Mouse (Mus musculus): ENCODE measurements around the gene Sdf2. TPM values are rescaled to one million over a fixed set of nuclear protein-coding genes. Genes with fewer than 3 reads are reported as not detected.

Sdf2 gene
- polyA plus RNA-seq (2014; fragmentation: Nextera tagmentation; extraction: Ambion mirVana), result 93.1 and 103 TPM in 2 replicates

GRCm38 (mm10) chr11:78245627-78246317, at the start of gene Sdf2, which contains the start of gene Supt6:
TSS of gene Sdf2 (plus strand) at chr11:78245746.
TSS of gene Supt6 (minus strand) at chr11:78245987.
- Histone ChIP-seq H3K27me3 (replicated peaks; ENCODE audit: control insufficient read depth, insufficient read depth, low read length) (no peaks in the 10 kb centered on the region), H3K4me1 (ENCODE audit: control insufficient read depth, insufficient read depth, low read length) (peaks cover 21% of the 10 kb centered on the region), H3K36me3 (ENCODE audit: control insufficient read depth, insufficient read depth, low read length) (peaks cover 11% of the 10 kb centered on the region), H3K27ac (replicated peaks; ENCODE audit: low read depth, low read length) (peak within 1 kb of the TSS; percentile 96), H3K9me3 (ENCODE audit: control insufficient read depth, low read length) (no peaks in the 10 kb centered on the region), H3K4me2 (ENCODE audit: low read depth, low read length) (peak within 1 kb of the TSS; percentile 82), H3K4me3 (ENCODE audit: low read depth, low read length) (peak within 1 kb of the TSS; percentile 85), H3K9ac (ENCODE audit: low read depth, low read length) (peak within 1 kb of the TSS; percentile 96)
- WGBS, result under 1% methylated on average over 42 of the region's 50 CpGs
- peak; percentile 93 for ATAC-seq (ENCODE audit: low read depth)
- peak; percentile 94 for DNase-seq (ENCODE audit: low spot score)

- H3K4me2 ChIP-seq (ENCODE audit: low read depth, low read length), result no peak overlapping the region
- no peak for DNase-seq (ENCODE audit: low spot score)
- peaks cover 36% of the 10 kb centered on the region for H3K36me3 ChIP-seq (ENCODE audit: control insufficient read depth, insufficient read depth, low read length)
- H3K4me1 ChIP-seq (ENCODE audit: control insufficient read depth, insufficient read depth, low read length), result no peaks in the 10 kb centered on the region
- H3K4me3 ChIP-seq (ENCODE audit: low read depth, low read length), result no peak overlapping the region
- H3K27ac ChIP-seq (replicated peaks; ENCODE audit: low read depth, low read length), result no peak overlapping the region
- no peaks in the 10 kb centered on the region for H3K27me3 ChIP-seq (replicated peaks; ENCODE audit: control insufficient read depth, insufficient read depth, low read length)
- H3K9me3 ChIP-seq (ENCODE audit: control insufficient read depth, low read length), result no peaks in the 10 kb centered on the region
- WGBS, result 91% methylated on average over 3 of the region's 3 CpGs
- ATAC-seq (ENCODE audit: low read depth), result no peak
- H3K9ac ChIP-seq (ENCODE audit: low read depth, low read length), result no peak overlapping the region
These were observed 43.2 kb upstream of the Sdf2 start for GRCm38 (mm10) chr11:78202372-78202771.

- Histone ChIP-seq H3K27me3 (replicated peaks; ENCODE audit: control insufficient read depth, insufficient read depth, low read length) (no peaks in the 10 kb centered on the region), H3K9me3 (ENCODE audit: control insufficient read depth, low read length) (no peaks in the 10 kb centered on the region), H3K4me2 (ENCODE audit: low read depth, low read length) (no peak overlapping the region), H3K27ac (replicated peaks; ENCODE audit: low read depth, low read length) (no peak overlapping the region), H3K36me3 (ENCODE audit: control insufficient read depth, insufficient read depth, low read length) (peaks cover 55% of the 10 kb centered on the region), H3K9ac (ENCODE audit: low read depth, low read length) (no peak overlapping the region), H3K4me1 (ENCODE audit: control insufficient read depth, insufficient read depth, low read length) (no peaks in the 10 kb centered on the region), H3K4me3 (ENCODE audit: low read depth, low read length) (no peak overlapping the region)
- WGBS, result 87% methylated on average over 6 of the region's 6 CpGs
- no peak for ATAC-seq (ENCODE audit: low read depth)
- no peak for DNase-seq (ENCODE audit: low spot score)
These were observed 41.3 kb upstream of the Sdf2 start for GRCm38 (mm10) chr11:78204287-78204686.

GRCm38 (mm10) chr11:78205361-78206206, 40.0 kb upstream of the Sdf2 start:
- Histone ChIP-seq H3K4me1 (ENCODE audit: control insufficient read depth, insufficient read depth, low read length) (no peaks in the 10 kb centered on the region), H3K9me3 (ENCODE audit: control insufficient read depth, low read length) (no peaks in the 10 kb centered on the region), H3K36me3 (ENCODE audit: control insufficient read depth, insufficient read depth, low read length) (peaks cover 68% of the 10 kb centered on the region), H3K27me3 (replicated peaks; ENCODE audit: control insufficient read depth, insufficient read depth, low read length) (no peaks in the 10 kb centered on the region), H3K9ac (ENCODE audit: low read depth, low read length) (no peak overlapping the region), H3K27ac (replicated peaks; ENCODE audit: low read depth, low read length) (no peak overlapping the region), H3K4me3 (ENCODE audit: low read depth, low read length) (no peak overlapping the region), H3K4me2 (ENCODE audit: low read depth, low read length) (no peak overlapping the region)
- DNase-seq (ENCODE audit: low spot score) (no peak), ATAC-seq (ENCODE audit: low read depth) (no peak)
- WGBS, result 82% methylated on average over 13 of the region's 13 CpGs

GRCm38 (mm10) chr11:78207190-78207589, 38.4 kb upstream of the Sdf2 start:
- H3K36me3 ChIP-seq (ENCODE audit: control insufficient read depth, insufficient read depth, low read length), result peaks cover 84% of the 10 kb centered on the region
- WGBS, result 84% methylated on average over 7 of the region's 7 CpGs
- no peak overlapping the region for H3K9ac ChIP-seq (ENCODE audit: low read depth, low read length)
- H3K27ac ChIP-seq (replicated peaks; ENCODE audit: low read depth, low read length), result no peak overlapping the region
- no peaks in the 10 kb centered on the region for H3K4me1 ChIP-seq (ENCODE audit: control insufficient read depth, insufficient read depth, low read length)
- no peak overlapping the region for H3K4me3 ChIP-seq (ENCODE audit: low read depth, low read length)
- no peaks in the 10 kb centered on the region for H3K27me3 ChIP-seq (replicated peaks; ENCODE audit: control insufficient read depth, insufficient read depth, low read length)
- H3K9me3 ChIP-seq (ENCODE audit: control insufficient read depth, low read length), result no peaks in the 10 kb centered on the region
- ATAC-seq (ENCODE audit: low read depth) (no peak), DNase-seq (ENCODE audit: low spot score) (no peak)
- no peak overlapping the region for H3K4me2 ChIP-seq (ENCODE audit: low read depth, low read length)

GRCm38 (mm10) chr11:78209886-78210285, 35.7 kb upstream of the Sdf2 start:
- H3K9me3 ChIP-seq (ENCODE audit: control insufficient read depth, low read length), result no peaks in the 10 kb centered on the region
- DNase-seq (ENCODE audit: low spot score), result no peak
- H3K4me1 ChIP-seq (ENCODE audit: control insufficient read depth, insufficient read depth, low read length), result no peaks in the 10 kb centered on the region
- WGBS, result 92% methylated on average over 6 of the region's 6 CpGs
- ATAC-seq (ENCODE audit: low read depth), result no peak
- H3K4me3 ChIP-seq (ENCODE audit: low read depth, low read length), result no peak overlapping the region
- no peaks in the 10 kb centered on the region for H3K27me3 ChIP-seq (replicated peaks; ENCODE audit: control insufficient read depth, insufficient read depth, low read length)
- H3K9ac ChIP-seq (ENCODE audit: low read depth, low read length), result no peak overlapping the region
- H3K4me2 ChIP-seq (ENCODE audit: low read depth, low read length), result no peak overlapping the region
- peaks cover 99% of the 10 kb centered on the region for H3K36me3 ChIP-seq (ENCODE audit: control insufficient read depth, insufficient read depth, low read length)
- H3K27ac ChIP-seq (replicated peaks; ENCODE audit: low read depth, low read length), result no peak overlapping the region

- Histone ChIP-seq H3K9me3 (ENCODE audit: control insufficient read depth, low read length) (no peaks in the 10 kb centered on the region), H3K4me3 (ENCODE audit: low read depth, low read length) (no peak overlapping the region), H3K36me3 (ENCODE audit: control insufficient read depth, insufficient read depth, low read length) (peaks cover 99% of the 10 kb centered on the region), H3K4me1 (ENCODE audit: control insufficient read depth, insufficient read depth, low read length) (no peaks in the 10 kb centered on the region), H3K27ac (replicated peaks; ENCODE audit: low read depth, low read length) (no peak overlapping the region), H3K9ac (ENCODE audit: low read depth, low read length) (no peak overlapping the region), H3K4me2 (ENCODE audit: low read depth, low read length) (no peak overlapping the region), H3K27me3 (replicated peaks; ENCODE audit: control insufficient read depth, insufficient read depth, low read length) (no peaks in the 10 kb centered on the region)
- no peak for DNase-seq (ENCODE audit: low spot score)
- ATAC-seq (ENCODE audit: low read depth), result no peak
- 68% methylated on average over 7 of the region's 7 CpGs for WGBS
These were observed 34.9 kb upstream of the Sdf2 start for GRCm38 (mm10) chr11:78210615-78211014.

- Histone ChIP-seq H3K4me3 (ENCODE audit: low read depth, low read length) (no peak overlapping the region), H3K36me3 (ENCODE audit: control insufficient read depth, insufficient read depth, low read length) (peaks cover 99% of the 10 kb centered on the region), H3K27me3 (replicated peaks; ENCODE audit: control insufficient read depth, insufficient read depth, low read length) (no peaks in the 10 kb centered on the region), H3K9ac (ENCODE audit: low read depth, low read length) (no peak overlapping the region), H3K4me2 (ENCODE audit: low read depth, low read length) (no peak overlapping the region), H3K4me1 (ENCODE audit: control insufficient read depth, insufficient read depth, low read length) (no peaks in the 10 kb centered on the region), H3K9me3 (ENCODE audit: control insufficient read depth, low read length) (no peaks in the 10 kb centered on the region), H3K27ac (replicated peaks; ENCODE audit: low read depth, low read length) (no peak overlapping the region)
- DNase-seq (ENCODE audit: low spot score) (no peak), ATAC-seq (ENCODE audit: low read depth) (no peak)
- 79% methylated on average over 5 of the region's 5 CpGs for WGBS
These were observed 34.0 kb upstream of the Sdf2 start for GRCm38 (mm10) chr11:78211513-78211912.

Measured in embryonic facial prominence, embryonic 14.5 days (tissue).